ENCODE assay signal across 27 mouse cellular contexts in the genomic region with DNA sequence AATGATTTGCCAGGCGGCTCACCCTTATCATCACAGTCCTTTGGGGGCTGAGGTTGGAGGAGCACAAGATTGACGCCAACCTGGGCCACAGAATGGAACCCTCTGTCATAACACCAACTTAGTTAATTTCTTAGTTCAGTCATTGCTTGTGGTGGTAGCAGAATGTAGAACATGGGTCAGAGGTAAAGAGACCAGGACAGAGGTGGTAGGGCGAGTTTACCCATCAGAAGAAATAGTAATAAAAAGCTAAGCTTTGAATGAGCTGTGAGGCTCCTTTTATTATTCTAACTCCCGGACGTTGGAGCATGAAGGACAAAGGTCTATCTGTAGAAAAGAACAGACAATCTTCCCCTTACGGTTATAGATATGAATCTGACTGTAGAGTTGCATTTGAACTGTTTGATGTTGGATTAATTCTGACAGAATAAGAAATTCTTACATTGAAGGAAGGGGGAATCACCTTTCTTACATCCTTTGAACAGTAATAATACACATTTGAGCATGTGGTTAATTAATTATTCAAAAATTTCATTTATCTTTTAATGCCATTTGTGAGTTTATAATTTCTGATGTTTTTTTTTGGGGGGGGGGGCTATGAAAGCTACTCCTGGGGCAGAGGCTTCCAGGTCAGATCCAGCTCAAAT. TPM values are rescaled to one million over a fixed set of nuclear protein-coding genes. Genes with fewer than 3 reads are reported as not detected.
DNase-seq lines count a peak whose midpoint lies in the region; ATAC-seq and TF ChIP-seq lines count a peak whose summit lies in the region.
"Had no signal": no experiment of that assay in that cellular context is flagged by ENCODE, and none has a peak within 500 bp of the region (broad histone marks: within the 10 kb centered on the region; RNA-seq: fewer than 3 reads in every experiment).

No protein-coding gene starts in this region.

- H3K4me2 ChIP-seq in midbrain, embryonic 11.5 days = no peak overlapping the region
- H3K4me2 ChIP-seq in intestine, embryonic 15.5 days (replicated peaks) = no peak overlapping the region
- H3K4me2 ChIP-seq in forebrain, embryonic 16.5 days (ENCODE audit: low read length) = no peak overlapping the region
- H3K4me2 ChIP-seq: embryonic facial prominence, embryonic 13.5 days; forebrain, embryonic 12.5 days; forebrain, embryonic 15.5 days; heart, embryonic 13.5 days; hindbrain, embryonic 12.5 days; hindbrain, embryonic 15.5 days had no signal

- H3K9ac ChIP-seq in midbrain, embryonic 11.5 days (ENCODE audit: low read length) = no peak overlapping the region
- no peak overlapping the region for H3K9ac ChIP-seq in intestine, embryonic 15.5 days
- no peak overlapping the region for H3K9ac ChIP-seq in forebrain, embryonic 16.5 days (replicated peaks; ENCODE audit: low read depth, low read length)
- H3K9ac ChIP-seq: embryonic facial prominence, embryonic 13.5 days; forebrain, embryonic 12.5 days; forebrain, embryonic 15.5 days; heart, embryonic 13.5 days; hindbrain, embryonic 12.5 days; hindbrain, embryonic 15.5 days had no signal

- no peaks in the 10 kb centered on the region for H3K4me1 ChIP-seq in midbrain, embryonic 11.5 days (ENCODE audit: control insufficient read depth, insufficient read depth, low read length)
- H3K4me1 ChIP-seq in midbrain, embryonic 10.5 days = no peaks in the 10 kb centered on the region
- no peaks in the 10 kb centered on the region for H3K4me1 ChIP-seq in intestine, embryonic 15.5 days (replicated peaks)
- peaks cover 4% of the 10 kb centered on the region; the same call in 1 of the 2 replicates for H3K4me1 ChIP-seq in small intestine, adult 2 months (ENCODE audit: control insufficient read depth, insufficient read depth, insufficient read length, low read length)
- H3K4me1 ChIP-seq in forebrain, embryonic 16.5 days (replicated peaks; ENCODE audit: control insufficient read depth, insufficient read depth, low read length) = no peaks in the 10 kb centered on the region
- H3K4me1 ChIP-seq: embryonic facial prominence, embryonic 10.5 days; embryonic facial prominence, embryonic 13.5 days; forebrain, embryonic 12.5 days; forebrain, embryonic 15.5 days; heart, embryonic 10.5 days; heart, embryonic 13.5 days; hindbrain, embryonic 12.5 days; hindbrain, embryonic 15.5 days had no signal

- no peaks in the 10 kb centered on the region for H3K27me3 ChIP-seq in midbrain, embryonic 11.5 days (ENCODE audit: control insufficient read depth, insufficient read depth, low read length)
- no peaks in the 10 kb centered on the region for H3K27me3 ChIP-seq in midbrain, embryonic 10.5 days (ENCODE audit: low read depth, poor library complexity, severe bottlenecking)
- H3K27me3 ChIP-seq in intestine, embryonic 15.5 days (replicated peaks) = no peaks in the 10 kb centered on the region
- no peaks in the 10 kb centered on the region for H3K27me3 ChIP-seq in small intestine, adult 2 months (ENCODE audit: control insufficient read depth, insufficient read depth, low read length)
- no peaks in the 10 kb centered on the region for H3K27me3 ChIP-seq in forebrain, embryonic 16.5 days (replicated peaks; ENCODE audit: control insufficient read depth, insufficient read depth, low read length)
- H3K27me3 ChIP-seq: embryonic facial prominence, embryonic 13.5 days; forebrain, embryonic 12.5 days; forebrain, embryonic 15.5 days; heart, embryonic 13.5 days; hindbrain, embryonic 12.5 days; hindbrain, embryonic 15.5 days had no signal

- ATAC-seq in midbrain, embryonic 11.5 days (ENCODE audit: low FRiP score) = no peak
- ATAC-seq in intestine, embryonic 15.5 days = peak; percentile 90
- no peak for ATAC-seq in forebrain, embryonic 16.5 days
- ATAC-seq: forebrain, embryonic 15.5 days had no signal

- WGBS in midbrain, embryonic 11.5 days = 86% methylated on average over 6 of the region's 6 CpGs
- 89% methylated on average over 6 of the region's 6 CpGs for WGBS in midbrain, embryonic 10.5 days
- WGBS in intestine, embryonic 15.5 days = 62% methylated on average over 6 of the region's 6 CpGs
- 27% methylated on average over 6 of the region's 6 CpGs for WGBS in small intestine, adult 2 months
- 84% methylated on average over 6 of the region's 6 CpGs for WGBS in forebrain, embryonic 16.5 days

- H3K9me3 ChIP-seq in midbrain, embryonic 11.5 days (ENCODE audit: control insufficient read depth, low read length) = no peaks in the 10 kb centered on the region
- H3K9me3 ChIP-seq in midbrain, embryonic 10.5 days (replicated peaks) = no peaks in the 10 kb centered on the region
- no peaks in the 10 kb centered on the region for H3K9me3 ChIP-seq in intestine, embryonic 15.5 days
- no peaks in the 10 kb centered on the region for H3K9me3 ChIP-seq in forebrain, embryonic 16.5 days (ENCODE audit: control insufficient read depth, low read length)
- H3K9me3 ChIP-seq: embryonic facial prominence, embryonic 10.5 days; embryonic facial prominence, embryonic 13.5 days; forebrain, embryonic 12.5 days; forebrain, embryonic 15.5 days; heart, embryonic 10.5 days; heart, embryonic 13.5 days; hindbrain, embryonic 12.5 days; hindbrain, embryonic 15.5 days had no signal

- DNase-seq in midbrain, embryonic 11.5 days (ENCODE audit: low spot score, missing footprints) = peak; percentile 62
- DNase-seq in midbrain, embryonic 10.5 days (ENCODE audit: low spot score) = no peak
- DNase-seq in gastrocnemius, postnatal 4 days (ENCODE audit: low spot score in 2 of 2) = no peak
- DNase-seq: adrenal gland, adult 8-10 months; adrenal gland, postnatal 25 days; B cell, adult 2 months; cerebellum, adult 11-12 months; cerebellum, adult 8-10 months; cerebellum, postnatal 10 days; cerebellum, postnatal 36 days; embryo, embryonic 11 days; gastrocnemius, adult 2 months; gastrocnemius, postnatal 14 days; heart, adult 2 months; kidney, adult 2 months had no signal

- TF ChIP-seq POLR2A in small intestine, adult 2 months (IDR thresholded peaks at IDR 0.05; ENCODE audit: low read depth, low read length) = no peak

- TF ChIP-seq CTCF in small intestine, adult 2 months (IDR thresholded peaks at IDR 0.05; ENCODE audit: extremely low read depth, insufficient read length, insufficient replicate concordance, low read depth, low read length) = no peak

- H3K36me3 ChIP-seq in midbrain, embryonic 11.5 days (ENCODE audit: control insufficient read depth, insufficient read depth, low read length) = no peaks in the 10 kb centered on the region
- H3K36me3 ChIP-seq in midbrain, embryonic 10.5 days = no peaks in the 10 kb centered on the region
- H3K36me3 ChIP-seq in intestine, embryonic 15.5 days = no peaks in the 10 kb centered on the region
- no peaks in the 10 kb centered on the region for H3K36me3 ChIP-seq in small intestine, adult 2 months (ENCODE audit: control insufficient read depth, insufficient read depth, low read length)
- H3K36me3 ChIP-seq in forebrain, embryonic 16.5 days (ENCODE audit: control insufficient read depth, insufficient read depth) = no peaks in the 10 kb centered on the region
- H3K36me3 ChIP-seq: embryonic facial prominence, embryonic 10.5 days; embryonic facial prominence, embryonic 13.5 days; forebrain, embryonic 12.5 days; forebrain, embryonic 15.5 days; heart, embryonic 10.5 days; heart, embryonic 13.5 days; hindbrain, embryonic 12.5 days; hindbrain, embryonic 15.5 days had no signal

- no peak overlapping the region for H3K4me3 ChIP-seq in midbrain, embryonic 11.5 days (ENCODE audit: low read depth, low read length)
- no peak overlapping the region for H3K4me3 ChIP-seq in midbrain, embryonic 10.5 days
- H3K4me3 ChIP-seq in intestine, embryonic 15.5 days (replicated peaks) = no peak overlapping the region
- H3K4me3 ChIP-seq in small intestine, adult 2 months (ENCODE audit: low read depth, low read length) = no peak overlapping the region
- no peak overlapping the region for H3K4me3 ChIP-seq in forebrain, embryonic 16.5 days (replicated peaks; ENCODE audit: low read length)
- H3K4me3 ChIP-seq: embryonic facial prominence, embryonic 10.5 days; embryonic facial prominence, embryonic 13.5 days; erythroblast, embryonic 14.5 days; forebrain, embryonic 12.5 days; forebrain, embryonic 15.5 days; gastrocnemius, adult 2 months; heart, adult 2 months; heart, embryonic 10.5 days; heart, embryonic 13.5 days; hindbrain, embryonic 12.5 days; hindbrain, embryonic 15.5 days had no signal

- no peak overlapping the region for H3K27ac ChIP-seq in midbrain, embryonic 11.5 days (ENCODE audit: low read depth, low read length)
- H3K27ac ChIP-seq in midbrain, embryonic 10.5 days (replicated peaks) = no peak overlapping the region
- peak overlapping the region; percentile 56; the same call in 1 of the 2 replicates for H3K27ac ChIP-seq in intestine, embryonic 15.5 days
- peak overlapping the region; percentile 69 for H3K27ac ChIP-seq in small intestine, adult 2 months (ENCODE audit: insufficient read depth, low read depth, low read length)
- H3K27ac ChIP-seq in forebrain, embryonic 16.5 days (ENCODE audit: low read length) = no peak overlapping the region
- H3K27ac ChIP-seq: embryonic facial prominence, embryonic 10.5 days; embryonic facial prominence, embryonic 13.5 days; forebrain, embryonic 12.5 days; forebrain, embryonic 15.5 days; gastrocnemius, adult 2 months; heart, adult 2 months; heart, embryonic 10.5 days; heart, embryonic 13.5 days; hindbrain, embryonic 12.5 days; hindbrain, embryonic 15.5 days had no signal

RNA-seq across cellular contexts. Expression of a gene that starts 7.9 kb away (rescaled TPM):
- polyA plus RNA-seq in midbrain, embryonic 11.5 days (2014; fragmentation: Nextera tagmentation; extraction: Ambion mirVana) = 31.9 and 33.4 TPM in 2 replicates
- 21.3 and 29.6 TPM in 2 replicates for polyA plus RNA-seq in midbrain, embryonic 10.5 days (2016; fragmentation: Nextera tagmentation; extraction: Ambion mirVana)
- polyA plus RNA-seq in intestine, embryonic 15.5 days (2015; fragmentation: Nextera tagmentation; extraction: Ambion mirVana) = 15.8 and 16.5 TPM in 2 replicates
- 13.5 and 18.6 TPM in 2 replicates for polyA plus RNA-seq in small intestine, adult 2 months (2012; rRNA removed)
- polyA plus RNA-seq in forebrain, embryonic 16.5 days (2015; fragmentation: Nextera tagmentation; extraction: Ambion mirVana) = 41.5 and 43.7 TPM in 2 replicates
- total RNA-seq in gastrocnemius, postnatal 4 days (2021) = 10 to 100 TPM; 11.7 to 12.8 TPM

Comparison
In these comparisons a context has a peak if more than half of its experiments do, and no peak if none do; other contexts are left out.
1. H3K27ac ChIP-seq: peak in intestine, embryonic 15.5 days (single experiment) and small intestine, adult 2 months (single experiment); none in midbrain, embryonic 11.5 days (single experiment), midbrain, embryonic 10.5 days (single experiment) and forebrain, embryonic 16.5 days (single experiment).